Mouse (Mus musculus) embryo, embryonic 11.5 days (tissue): Measurements from ENCODE around the gene Ctcfl.
A peak's percentile ranks its signal among the peaks of the same experiment; 100 is the strongest.

Source experiments
- DNase-seq: peaks from one replicate; pipeline ENCODE4 v3.0.0-alpha.2; 2012; ENCODE audit warnings: low read depth, low spot score

Gene Ctcfl

DNA sequence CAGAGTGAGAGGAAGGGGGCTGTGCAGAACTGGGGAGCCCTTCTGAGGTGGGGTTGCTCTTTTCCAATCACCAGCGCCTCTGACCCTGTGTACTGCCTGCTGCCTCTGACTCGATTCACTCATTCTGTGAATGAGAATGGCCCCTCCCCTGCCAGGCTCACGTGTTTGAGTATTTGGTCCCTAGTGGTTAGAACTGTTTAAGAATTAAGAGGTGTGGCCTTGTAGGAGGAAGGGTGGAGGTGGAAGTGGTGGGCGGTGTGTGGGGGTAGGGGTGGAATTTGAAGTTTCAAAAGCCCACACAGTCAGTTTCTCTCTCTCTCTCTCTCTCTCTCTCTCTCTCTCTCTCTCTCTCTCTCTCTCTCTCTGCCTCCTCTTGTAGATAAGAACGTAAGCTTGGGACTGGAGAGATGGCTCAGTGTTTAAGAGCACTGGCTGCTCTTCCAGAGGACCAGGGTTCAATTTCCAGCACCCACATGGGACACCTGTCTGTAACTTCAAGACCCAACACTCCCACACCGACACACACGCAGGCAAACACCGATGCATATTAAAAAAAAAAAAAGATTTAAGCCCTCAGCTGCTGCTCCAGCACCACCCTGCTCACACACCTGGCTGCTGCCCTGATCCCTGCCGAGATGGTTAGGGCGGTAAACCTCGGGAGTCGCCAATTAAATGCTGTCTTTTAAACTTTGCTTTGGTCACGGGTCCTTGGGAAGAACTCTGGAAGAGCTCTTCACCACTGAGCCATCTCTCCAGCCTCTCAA lies 35.4 kb downstream of the Ctcfl start:
- DNase-seq, result peak; percentile 29

GRCm38 (mm10) chr2:173083106-173083505 lies 36.2 kb downstream of the Ctcfl start:
- no peak for DNase-seq

- DNase-seq, result no peak
Measured at GRCm38 (mm10) chr2:173082706-173083105, 36.6 kb downstream of the Ctcfl start.

- DNase-seq, result peak; percentile 72
Measured at GRCm38 (mm10) chr2:173080785-173081241, 38.5 kb downstream of the Ctcfl start.

DNA sequence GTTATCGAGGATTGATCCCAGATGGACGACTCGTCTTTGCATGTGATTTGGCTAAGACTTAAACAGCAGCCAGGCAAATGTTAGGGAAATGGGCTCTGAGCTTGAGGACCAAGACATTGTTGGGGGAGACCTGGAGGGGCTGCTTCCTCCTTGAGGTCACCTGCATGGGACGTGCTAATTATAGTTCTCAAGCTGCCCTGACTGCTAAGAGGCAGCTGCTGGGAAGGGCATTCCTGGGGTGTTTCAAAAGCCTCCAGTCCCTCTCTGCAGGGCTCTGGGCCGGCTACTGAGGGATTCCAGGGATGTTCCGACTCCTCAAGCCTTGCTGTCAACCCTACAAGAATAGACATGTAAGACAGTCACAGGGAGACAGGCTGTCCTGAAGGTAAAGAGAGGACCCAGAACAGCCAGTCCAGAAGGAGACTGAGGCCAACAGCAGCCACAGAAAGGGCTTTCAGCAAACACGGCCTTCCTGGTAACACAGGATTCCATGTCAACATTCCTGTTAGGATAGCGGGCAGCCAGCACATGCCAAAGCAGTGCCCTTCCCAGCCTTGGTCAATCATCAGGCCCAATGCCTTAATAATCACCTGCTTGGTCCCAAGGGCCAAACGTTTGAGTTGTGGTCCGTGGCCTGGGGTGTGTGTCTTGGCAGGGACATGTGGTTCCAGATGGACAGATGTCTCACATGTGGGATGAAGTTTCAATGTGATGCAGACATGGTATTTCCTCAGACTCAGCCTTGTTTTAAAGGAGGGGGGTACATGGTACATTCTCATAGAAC lies 39.4 kb downstream of the Ctcfl start:
- no peak for DNase-seq

DNA sequence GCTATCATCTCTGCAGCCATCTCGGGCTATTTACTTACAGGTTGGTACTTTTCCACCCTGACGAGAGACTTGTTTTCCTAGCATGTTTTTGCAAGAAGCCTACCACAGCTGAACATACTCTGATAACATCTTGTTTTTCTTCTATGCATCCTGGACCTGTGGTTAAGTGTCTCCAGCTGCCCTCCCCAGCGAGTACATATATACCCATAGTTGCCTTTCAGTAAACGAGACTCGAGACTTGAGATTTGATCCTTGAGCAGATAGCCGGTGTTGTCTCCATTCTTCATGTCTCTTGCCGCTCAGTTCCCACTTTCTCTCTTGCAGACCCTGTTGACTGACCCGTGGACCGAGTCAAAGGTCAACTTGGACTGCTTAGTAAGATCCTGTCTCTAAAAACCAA lies 42.4 kb downstream of the Ctcfl start:
- DNase-seq, result no peak

GRCm38 (mm10) chr2:173073666-173074065 lies 45.7 kb downstream of the Ctcfl start:
- no peak for DNase-seq

DNA sequence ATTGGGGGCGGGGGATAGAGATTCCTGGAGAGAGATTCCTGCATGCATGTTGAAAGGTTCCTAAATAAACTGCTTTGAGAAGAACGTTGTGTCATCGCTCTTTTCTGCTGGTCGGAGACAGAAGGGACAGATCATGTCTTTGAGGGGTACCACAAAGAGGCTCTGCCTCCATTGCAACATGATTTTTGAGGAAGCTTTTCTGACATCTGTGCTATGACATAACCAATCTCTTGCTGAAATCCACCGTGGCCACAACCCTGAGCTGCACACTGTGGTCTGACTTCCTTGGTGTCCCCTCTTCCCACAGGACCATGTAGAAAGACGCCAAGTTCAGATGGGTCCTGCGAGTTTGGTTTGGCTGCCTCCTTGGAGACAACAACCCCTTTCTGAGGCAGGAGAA lies 46.4 kb downstream of the Ctcfl start:
- DNase-seq, result no peak

DNA sequence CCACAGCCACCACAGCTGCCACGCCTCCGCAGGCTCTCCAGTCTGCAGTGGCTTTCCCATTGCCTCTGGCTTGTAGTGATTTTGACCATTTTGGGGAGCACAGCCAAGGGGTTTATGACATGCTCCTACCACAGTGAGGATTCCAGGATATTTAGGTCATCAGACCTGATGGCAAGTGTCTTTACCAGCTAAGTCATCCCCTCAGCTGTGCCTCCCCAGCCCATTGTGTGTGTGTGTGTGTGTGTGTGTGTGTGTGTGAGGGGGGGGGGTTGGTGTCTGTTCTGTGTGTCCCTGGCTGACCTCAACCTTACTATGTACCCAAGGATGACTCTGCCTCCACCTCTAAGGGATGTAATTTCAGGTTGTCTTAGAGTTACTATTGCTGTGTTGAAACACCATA lies 54.5 kb downstream of the Ctcfl start:
- no peak for DNase-seq

DNA sequence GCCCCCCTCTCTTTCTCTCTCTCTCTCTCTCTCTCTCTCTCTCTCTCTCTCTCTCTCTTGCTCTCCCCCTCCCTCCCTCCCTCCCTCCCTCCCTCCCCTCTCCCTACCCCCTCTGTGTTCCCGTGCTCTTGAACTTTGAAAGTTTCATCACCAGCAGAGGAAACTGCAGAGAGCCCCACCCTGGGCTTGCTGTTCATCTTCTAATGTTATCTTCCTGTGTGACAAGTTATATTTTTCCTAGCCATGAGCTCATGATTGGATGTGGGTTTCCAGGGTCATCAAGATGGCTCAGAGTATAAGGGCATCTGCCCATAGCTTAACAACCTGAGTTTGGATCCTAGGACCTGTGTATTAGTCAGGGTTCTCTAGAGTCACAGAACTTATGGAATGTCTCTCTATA lies 56.1 kb downstream of the Ctcfl start:
- DNase-seq, result no peak

DNA sequence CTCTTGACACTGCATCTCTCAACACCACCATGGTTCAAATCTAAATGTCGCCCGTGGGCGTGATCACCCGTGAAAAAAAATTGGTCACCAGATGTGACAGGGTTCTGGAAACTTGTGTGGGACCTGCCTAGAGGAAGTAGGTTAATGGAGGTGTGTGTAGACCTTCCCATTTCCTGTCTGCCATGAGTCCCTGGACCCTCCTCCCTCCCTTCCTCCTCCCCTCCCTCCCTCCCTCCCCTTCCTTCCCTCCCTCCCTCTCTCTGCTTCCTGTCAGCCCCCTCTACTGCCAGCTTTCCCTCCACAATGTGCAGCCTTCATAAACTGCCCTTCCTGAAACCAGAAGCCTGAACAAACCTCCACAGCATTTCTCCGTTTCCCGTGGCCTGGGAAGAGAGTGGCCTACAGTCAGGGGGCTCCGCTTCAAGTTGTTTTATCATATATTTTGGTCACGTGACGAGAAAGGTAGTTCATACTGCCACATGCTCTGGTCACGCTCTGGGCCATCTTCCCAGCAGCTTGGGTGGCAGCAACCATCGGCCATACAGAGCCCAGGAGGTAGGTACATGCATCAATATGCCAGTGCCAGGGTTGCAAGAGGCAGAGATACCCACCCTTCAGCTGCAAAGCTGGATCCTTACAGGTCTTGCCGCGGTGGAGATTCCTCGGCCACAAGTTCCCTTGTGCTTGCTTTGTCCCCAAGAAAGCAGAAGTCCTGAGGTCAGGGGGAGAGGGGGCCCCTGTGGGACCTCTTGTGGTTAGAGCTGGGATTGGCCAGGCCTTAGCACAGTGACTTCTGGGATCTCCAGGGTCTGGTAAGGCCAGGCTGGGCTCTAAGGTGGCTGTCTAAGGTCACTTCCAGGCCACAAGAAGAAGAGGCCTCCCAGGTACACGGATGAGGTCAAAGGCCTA lies 57.6 kb downstream of the Ctcfl start:
- no peak for DNase-seq

GRCm38 (mm10) chr2:173060450-173060849 lies 58.9 kb downstream of the Ctcfl start:
- no peak for DNase-seq

DNA sequence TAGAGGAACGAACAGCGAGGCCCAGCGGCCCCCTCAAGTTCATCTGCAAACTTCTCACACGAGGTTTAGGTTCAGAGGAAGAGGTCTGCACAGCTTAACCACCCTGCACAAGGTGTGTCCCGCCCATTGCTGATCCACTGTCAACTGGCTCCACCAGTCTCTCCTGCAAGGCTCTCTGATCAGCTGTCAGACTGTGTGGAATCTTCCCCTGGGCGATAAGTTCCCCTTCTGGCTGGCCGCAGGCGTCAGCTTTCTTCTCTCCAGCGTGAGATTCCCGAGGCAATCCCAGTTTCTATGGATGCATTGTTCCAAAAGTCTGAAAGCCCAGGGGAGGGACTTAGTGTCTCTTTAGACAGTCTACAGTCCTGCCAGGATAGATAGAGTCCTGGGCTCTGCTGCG lies 61.1 kb downstream of the Ctcfl start:
- DNase-seq, result no peak

GRCm38 (mm10) chr2:173057623-173058022 lies 61.7 kb downstream of the Ctcfl start:
- DNase-seq, result no peak

GRCm38 (mm10) chr2:173056882-173057315 lies 62.4 kb downstream of the Ctcfl start:
- no peak for DNase-seq

GRCm38 (mm10) chr2:173056303-173056881 lies 62.9 kb downstream of the Ctcfl start:
- no peak for DNase-seq

- DNase-seq, result no peak
Measured at GRCm38 (mm10) chr2:173053846-173054245, 65.5 kb downstream of the Ctcfl start.

DNA sequence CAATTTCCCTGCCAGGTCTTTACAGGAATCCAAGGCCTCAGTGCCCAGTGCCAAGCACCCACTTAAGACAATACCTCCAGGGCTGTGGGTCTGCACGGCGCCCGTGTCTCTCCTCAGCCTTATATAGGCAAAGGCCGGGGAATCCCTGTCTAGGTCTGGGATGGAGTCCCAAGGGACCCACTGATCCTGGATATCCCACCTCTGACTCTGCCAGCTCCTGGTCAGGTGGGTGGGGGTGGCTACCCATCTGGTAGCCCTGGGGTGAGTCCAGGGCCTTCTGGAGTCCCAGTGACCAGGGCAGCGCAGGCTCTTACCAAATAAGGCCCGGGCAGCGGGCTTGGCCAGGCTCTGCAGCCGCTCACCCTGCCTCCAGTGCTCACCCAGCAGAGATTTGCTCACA lies 66.4 kb downstream of the Ctcfl start:
- no peak for DNase-seq

DNA sequence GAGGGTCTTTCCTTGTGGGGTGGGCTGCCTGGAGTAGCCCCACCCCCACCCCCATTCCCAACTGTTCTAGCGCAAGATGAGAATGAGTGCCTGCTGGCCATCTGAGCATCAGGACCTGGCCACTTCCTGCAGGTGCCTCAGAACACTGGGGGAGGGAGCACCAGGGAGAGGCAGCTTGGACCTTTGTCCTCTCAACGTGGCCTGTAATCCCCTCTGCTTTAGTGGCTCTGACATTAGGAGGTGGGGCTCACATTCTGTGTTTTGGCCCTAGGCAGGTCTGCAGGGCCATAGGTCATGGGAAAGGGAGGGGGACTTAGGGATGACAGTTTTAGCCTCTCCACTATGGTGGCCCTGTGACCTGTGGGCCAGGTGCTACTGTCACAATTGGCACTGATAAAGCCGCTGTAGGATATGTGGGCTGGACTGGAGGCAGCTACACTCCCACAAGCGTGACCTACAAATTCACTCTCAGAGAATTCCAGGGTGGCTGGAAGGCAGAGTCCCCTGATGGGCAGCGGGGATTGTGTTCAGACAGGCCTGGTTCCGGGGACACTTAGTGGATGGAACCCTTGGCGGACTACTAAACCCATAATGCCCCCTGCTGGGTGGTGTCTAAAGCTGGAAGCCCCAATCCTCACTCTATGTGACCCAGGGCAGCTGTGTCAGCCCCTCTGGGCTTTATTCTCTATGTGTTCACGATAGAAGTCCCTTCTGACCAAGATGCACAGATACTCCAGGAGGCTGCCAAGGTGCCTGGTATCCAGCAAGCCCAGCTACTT lies 68.5 kb downstream of the Ctcfl start:
- no peak for DNase-seq

GRCm38 (mm10) chr2:173049817-173050216 lies 69.5 kb downstream of the Ctcfl start:
- DNase-seq, result no peak

GRCm38 (mm10) chr2:173049231-173049630 lies 70.1 kb downstream of the Ctcfl start:
- DNase-seq, result no peak
